Mouse (Mus musculus) ES-CJ7 (cell line): Measurements from ENCODE around the gene Kcnj10.

ENCODE experiments used
- DNase-seq: peaks from one replicate; pipeline ENCODE4 v3.0.0; 2011; ENCODE audit warnings: low read depth, low spot score

Kcnj10 gene

GRCm38 (mm10) chr1:172311921-172312767 is 28.9 kb upstream of the Kcnj10 start:
- DNase-seq: peak; percentile 84

DNA sequence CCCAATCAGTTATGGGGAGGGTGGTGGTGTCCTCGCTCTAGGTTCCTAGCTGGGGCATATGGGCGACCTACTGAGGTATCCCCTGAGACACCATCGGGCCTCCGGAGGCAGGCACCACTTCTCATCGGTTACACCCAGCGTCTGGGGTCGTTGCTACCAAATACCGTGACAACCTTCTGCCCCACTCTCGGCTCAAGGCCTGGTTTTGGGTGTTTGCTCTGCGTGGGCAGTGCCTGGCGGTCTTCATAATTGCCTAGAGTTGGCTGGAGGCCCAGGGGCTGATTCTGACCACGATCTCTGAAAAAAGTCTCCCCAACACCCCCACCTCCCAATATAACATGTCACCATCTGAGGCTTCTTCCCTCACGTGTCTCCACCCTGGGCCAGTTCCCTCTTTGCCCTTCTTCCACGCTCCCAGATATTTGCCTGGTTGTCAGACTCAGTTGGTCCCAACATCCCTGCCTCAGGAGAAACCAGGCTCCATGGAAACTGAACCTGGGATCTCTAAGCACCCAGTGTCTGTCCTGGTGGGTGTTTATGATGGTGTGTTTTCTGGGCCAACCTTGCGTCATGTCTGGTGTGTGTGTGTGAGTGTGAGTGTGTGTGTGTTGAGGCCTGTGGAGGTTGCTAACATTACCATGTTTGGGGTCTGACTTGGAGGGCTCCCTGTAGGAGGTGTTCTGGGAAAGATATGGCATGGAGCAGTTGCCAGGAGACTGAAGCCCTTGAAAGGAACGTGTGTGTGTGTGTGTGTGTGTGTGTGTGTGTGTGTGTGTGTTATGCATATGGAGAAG is 28.0 kb upstream of the Kcnj10 start:
- no peak for DNase-seq

DNA sequence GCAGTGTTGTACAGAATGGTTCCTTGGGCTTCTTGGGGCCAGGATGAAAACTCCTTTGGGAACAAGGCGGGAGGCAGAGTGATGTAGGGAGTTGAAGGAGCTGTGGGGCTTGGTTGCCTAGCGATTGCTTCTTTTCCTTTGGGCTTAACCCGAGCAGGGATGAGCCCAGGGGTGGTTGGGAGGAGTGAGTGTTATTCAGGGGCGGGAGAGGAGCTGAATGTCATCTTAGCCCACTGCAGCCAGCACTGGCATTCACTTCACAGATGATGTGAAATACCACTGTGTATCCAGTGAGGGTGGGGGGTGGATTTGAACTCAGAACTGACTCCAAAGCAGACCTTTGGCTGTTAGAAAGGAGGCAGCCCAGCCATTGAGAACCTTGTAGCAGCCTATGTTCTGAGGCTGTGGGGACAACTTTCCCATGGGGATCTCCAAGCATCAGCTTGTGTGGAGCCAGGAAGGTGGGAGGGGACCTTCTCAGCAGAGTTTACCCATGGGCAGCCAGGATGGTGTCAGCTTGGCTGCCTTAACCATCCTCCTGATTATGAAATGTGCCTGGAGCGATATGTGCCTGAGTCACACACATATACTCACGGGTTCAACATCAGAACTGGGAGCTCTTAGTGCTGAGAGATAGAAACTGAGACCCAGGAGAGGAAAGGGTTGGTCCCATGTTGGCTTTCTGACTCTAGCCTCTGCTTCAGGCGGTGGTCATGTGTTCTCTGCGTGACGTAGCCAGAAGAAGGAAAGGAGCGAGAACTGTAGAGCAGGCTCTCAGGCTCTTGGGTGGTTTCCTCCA is 27.2 kb upstream of the Kcnj10 start:
- no peak for DNase-seq

DNA sequence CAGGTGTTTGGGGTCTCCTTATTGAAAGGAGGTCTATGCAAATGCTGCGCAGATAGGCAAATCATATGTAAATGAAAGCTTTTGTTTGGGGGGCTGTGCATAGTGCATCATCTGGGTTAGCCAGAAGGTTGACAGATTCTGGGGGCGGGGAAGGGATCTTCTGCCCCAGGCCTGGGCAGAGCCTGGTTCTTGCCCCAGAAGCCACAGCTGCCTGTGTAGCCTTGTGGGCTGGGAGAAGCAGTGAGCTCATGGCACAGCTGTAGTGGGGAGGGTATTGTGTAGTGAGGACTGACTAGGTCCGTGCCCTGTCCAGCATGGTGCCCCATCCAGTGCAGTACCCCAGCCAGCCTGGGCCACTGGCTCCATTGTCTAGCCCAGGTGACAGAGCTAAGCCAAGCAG is 26.1 kb upstream of the Kcnj10 start:
- no peak for DNase-seq

DNA sequence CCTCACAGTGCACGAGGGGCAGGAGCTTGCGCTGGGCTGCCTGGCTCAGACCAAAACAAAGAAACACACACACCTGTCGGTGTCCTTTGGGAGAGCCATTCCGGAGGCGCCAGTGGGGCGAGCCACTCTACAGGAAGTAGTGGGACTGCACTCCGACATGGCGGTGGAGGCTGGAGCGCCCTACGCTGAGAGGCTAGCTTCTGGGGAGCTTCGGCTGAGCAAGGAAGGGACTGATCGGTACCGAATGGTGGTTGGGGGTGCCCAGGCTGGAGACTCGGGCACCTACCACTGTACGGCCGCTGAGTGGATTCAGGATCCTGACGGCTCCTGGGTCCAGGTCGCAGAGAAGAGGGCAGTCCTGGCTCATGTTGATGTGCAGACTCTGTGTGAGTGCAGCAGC is 23.6 kb upstream of the Kcnj10 start:
- DNase-seq: no peak

DNA sequence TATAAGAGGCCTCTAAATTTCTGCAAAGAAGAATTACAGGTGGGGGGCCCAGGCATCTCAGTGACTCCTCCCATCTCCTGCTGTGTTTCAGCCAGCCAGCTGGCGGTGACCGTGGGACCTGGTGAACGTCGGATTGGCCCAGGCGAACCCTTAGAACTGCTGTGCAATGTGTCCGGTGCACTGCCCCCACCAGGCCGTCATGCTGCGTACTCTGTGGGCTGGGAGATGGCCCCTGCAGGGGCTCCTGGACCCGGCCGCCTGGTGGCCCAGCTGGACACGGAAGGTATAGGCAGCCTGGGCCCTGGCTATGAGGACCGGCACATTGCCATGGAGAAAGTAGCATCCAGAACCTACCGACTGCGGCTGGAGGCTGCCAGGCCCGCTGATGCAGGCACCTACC is 23.1 kb upstream of the Kcnj10 start:
- DNase-seq: peak; percentile 37

GRCm38 (mm10) chr1:172318424-172319035 is 22.5 kb upstream of the Kcnj10 start:
- no peak for DNase-seq

GRCm38 (mm10) chr1:172319346-172319745 is 21.7 kb upstream of the Kcnj10 start:
- no peak for DNase-seq

DNA sequence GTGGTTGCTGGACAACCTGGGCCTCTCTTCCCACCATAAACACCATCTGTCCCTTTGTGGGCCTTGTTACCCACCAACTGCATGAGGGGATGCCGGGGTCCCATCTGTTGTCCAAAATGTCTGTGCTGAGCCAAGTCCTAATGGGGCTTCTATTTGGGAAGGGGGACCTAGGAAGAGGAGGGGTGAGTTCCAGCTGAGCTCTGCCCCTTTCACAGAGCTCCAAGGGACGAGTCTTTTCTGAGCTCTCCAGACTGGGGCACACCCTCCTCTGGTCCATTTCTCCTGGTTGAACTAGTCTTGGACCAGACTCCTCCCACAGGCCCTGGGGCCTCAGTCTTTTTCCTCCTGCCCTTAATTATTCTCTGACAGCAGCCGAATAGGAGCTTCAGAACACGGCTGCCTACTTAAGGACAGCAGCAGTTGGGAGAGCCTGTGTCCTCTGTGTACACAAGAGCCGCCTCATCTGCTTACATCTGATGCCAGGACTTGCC is 21.0 kb upstream of the Kcnj10 start:
- DNase-seq: no peak

DNA sequence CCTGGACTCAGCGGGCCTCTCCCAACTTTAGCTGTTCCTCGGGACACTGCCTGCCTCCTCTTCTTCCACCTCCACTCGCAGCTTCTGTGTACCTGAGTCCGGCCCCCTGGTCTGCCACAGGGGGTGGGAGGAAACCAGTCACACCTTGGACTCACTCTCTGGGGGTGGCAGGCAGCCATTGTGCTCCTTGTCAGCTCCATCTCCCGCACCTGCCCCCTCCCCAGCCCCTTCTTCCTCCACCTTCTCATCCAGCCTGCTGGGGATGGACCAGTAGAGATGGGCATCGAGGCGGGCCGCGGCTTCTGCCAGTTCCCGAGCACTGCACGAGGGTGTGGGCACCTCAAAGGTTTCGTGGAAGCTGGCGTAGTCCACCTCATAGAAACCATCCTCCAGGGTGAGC is 18.3 kb upstream of the Kcnj10 start:
- DNase-seq: no peak

DNA sequence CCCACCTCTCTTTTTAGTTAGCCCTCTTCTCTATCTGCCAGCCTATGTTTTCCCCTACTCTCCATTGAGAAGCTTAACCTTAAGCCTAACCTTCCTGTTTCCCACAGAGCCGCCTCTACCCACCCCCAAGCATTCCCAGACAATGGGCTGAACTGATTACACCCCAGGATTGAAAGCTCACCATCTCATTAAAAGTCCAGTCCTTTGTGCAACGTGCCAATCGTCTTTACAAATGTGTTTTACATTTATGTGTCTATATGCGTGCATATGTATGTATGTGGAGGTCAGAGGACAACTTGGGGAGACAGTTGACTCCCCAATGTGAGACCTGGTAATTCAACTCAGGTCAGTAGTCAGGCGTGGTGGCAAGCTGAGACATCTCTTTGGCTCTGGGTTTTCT is 17.7 kb upstream of the Kcnj10 start:
- peak; percentile 72 for DNase-seq

- DNase-seq: no peak
Measured at GRCm38 (mm10) chr1:172323801-172324359, 17.1 kb upstream of the Kcnj10 start.

GRCm38 (mm10) chr1:172324725-172325124 is 16.3 kb upstream of the Kcnj10 start:
- peak; percentile 94 for DNase-seq

DNA sequence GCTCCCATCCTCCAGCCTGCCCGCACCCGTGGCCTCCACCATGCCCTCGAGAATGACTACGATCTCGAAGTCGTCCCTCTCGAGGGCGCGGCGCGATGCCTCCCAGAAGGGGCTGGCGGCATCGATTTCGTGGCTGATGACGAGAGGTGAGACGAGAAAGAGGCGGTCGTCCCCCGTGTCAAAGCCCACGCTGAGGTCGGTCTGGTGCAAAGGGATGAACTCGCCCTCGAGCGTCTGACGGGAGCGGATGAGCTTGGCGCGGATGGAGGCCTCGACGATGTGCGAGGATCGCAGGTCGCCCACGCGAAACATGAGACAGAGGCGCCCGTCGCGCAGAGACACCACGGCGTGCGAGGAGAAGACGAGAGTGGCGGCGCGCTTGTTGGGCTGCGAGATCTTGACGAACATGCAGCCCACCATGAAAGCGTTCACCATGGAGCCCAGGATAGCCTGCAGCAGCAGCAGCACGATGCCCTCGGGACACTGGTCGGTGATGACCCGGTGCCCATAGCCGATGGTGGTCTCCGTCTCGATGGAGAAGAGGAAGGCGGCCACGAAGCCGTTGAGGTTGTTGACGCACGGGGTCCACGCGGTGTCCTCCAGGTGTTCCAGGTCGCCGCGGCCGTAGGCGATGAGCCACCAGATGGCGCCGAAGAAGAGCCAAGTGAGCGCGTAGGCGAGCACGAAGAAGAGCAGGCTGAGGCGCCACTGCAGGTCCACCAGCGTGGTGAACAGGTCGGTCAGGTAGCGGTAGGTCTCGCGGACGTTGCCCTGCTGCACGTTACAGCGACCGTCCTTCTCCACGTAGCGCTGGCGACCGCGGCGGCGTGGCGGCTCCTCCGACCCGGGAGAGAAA is 15.1 kb upstream of the Kcnj10 start:
- peak; percentile 88 for DNase-seq

GRCm38 (mm10) chr1:172326684-172327083 is 14.3 kb upstream of the Kcnj10 start:
- peak; percentile 87 for DNase-seq

DNA sequence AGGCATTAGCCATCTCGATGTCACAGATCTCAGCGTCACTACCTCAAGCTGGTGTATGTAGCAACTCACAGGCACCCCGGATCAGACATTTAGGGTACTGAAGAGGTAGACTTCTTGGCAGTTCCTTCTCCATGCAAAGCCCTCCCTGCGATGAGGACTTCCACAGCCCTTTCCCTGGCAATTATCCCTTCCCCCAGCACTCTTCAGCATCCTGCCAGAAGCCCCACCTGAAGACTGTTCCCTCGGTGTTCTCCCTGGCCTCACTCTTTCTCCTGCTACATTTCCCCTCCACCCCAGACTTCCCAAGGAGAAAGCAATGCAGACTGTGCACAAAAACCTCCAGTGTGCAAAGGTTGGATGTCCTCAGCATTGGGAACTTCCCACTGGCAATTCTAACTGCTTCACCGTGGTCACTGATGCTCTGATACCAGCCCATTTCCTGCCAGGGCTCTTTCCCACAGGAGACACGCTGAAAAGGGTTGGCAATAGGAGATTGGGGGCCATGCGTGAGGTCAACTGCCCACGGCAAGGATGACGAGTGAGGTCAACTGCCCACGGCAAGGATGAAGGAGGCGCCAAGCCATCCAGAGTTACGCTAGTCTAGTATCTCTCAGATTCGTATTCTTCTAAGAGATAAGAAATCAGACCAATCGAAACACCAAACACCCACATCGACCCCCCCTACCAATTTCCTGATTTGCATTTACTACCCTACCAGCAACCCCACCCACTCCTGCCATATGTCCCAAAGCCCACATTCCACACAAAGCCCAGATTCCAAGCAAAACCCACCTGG is 13.6 kb upstream of the Kcnj10 start:
- no peak for DNase-seq

DNA sequence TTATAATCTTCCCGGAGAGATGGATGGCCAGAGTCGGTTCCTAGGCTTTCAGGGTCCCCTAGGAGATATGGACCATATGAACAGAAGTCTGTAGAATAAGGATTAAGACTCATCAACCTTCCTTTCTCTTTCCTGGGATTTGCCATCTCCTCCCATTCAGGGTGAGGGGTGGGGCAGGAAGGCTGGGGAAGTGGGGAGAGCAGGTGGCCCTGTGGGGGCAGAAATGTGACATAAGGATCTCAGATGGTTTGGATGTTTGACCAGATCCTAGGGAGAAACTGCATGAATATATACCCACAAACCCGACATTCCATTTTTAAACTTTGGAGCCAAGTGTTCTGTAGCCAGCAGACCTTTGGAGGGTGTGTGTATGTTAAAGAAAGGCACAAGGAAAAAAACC is 13.0 kb upstream of the Kcnj10 start:
- no peak for DNase-seq

DNA sequence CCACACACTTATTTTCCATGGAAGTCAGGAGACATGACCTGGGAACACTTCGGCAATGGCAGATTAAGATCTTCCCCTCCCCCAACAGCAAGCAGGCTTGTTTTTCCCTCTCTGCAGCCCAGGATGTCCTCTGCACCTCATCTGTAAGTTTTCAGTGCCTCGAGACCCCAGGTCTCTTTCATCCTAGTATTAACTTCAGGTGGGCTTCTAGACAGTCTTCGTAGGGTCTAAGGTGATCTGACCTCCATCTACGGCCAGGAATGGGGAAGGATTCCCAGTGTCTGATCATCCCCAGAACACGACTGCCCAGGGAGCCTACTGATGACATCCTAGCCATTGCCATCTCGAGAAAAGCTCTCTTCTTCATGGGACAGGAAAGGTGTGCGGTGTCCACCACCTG is 12.5 kb upstream of the Kcnj10 start:
- DNase-seq: no peak

- peak; percentile 55 for DNase-seq
Measured at GRCm38 (mm10) chr1:172329131-172329530, 11.9 kb upstream of the Kcnj10 start, which contains the start of gene Kcnj9. TSS of gene Kcnj9 (minus strand) at chr1:172329318.
